ENCODE assay signal across 14 mouse cellular contexts in the genomic region with DNA sequence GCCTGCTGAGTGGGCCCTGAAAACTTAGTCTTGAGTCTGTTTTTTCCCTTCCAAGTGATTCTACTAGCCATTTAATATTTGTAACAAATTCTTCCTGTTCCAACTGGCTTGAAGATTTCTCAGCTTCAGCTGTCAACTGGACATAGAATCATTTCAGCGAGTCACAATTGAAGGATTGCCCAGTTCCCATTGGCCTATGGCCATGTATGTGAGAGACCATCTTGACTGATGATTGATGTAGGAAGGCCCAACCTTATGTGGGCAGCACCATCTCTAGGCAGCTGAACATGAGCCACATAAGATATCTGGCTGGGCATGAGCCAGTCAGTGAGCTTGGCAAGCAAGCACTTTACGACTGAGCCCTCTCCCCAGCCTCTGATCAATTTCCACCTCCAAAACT. TPM values are rescaled to one million over a fixed set of nuclear protein-coding genes. Genes with fewer than 3 reads are reported as not detected.
DNase-seq lines count a peak whose midpoint lies in the region; TF ChIP-seq lines count a peak whose summit lies in the region.
"Had no signal": no experiment of that assay in that cellular context is flagged by ENCODE, and none has a peak within 500 bp of the region (broad histone marks: within the 10 kb centered on the region; RNA-seq: fewer than 3 reads in every experiment).

No protein-coding gene starts in this region.

- no peak overlapping the region for H3K4me3 ChIP-seq in gastrocnemius, adult 2 months
- H3K4me3 ChIP-seq: lung, embryonic 15.5 days; midbrain, embryonic 10.5 days had no signal

- no peak for TF ChIP-seq CTCF in gastrocnemius, adult 2 months (IDR thresholded peaks at IDR 0.05)

- no peak overlapping the region for H3K27ac ChIP-seq in gastrocnemius, adult 2 months
- H3K27ac ChIP-seq: lung, embryonic 15.5 days; midbrain, embryonic 10.5 days had no signal

- intact Hi-C loops in gastrocnemius, postnatal 14 days (cut with DNase I; ENCODE audit: low total_unique reads), result no loop called here
- intact Hi-C loops in gastrocnemius, adult 2 months (cut with DNase I), result no loop called here

- DNase-seq in gastrocnemius, postnatal 14 days, result peak; percentile 11
- DNase-seq in gastrocnemius, adult 2 months, result no peak
- peak; percentile 4 for DNase-seq in lung, postnatal 36 days
- DNase-seq in lung, adult 18-20 months, result no peak
- DNase-seq in brain, embryonic 18.5 days (ENCODE audit: low read depth, low spot score), result peak; percentile 4
- peak; percentile 55 for DNase-seq in heart, postnatal 4 days
- DNase-seq in retina, embryonic 14.5 days (ENCODE audit: low spot score), result no peak
- no peak for DNase-seq in frontal cortex, postnatal 10 days (ENCODE audit: low spot score in 2 of 2)
- DNase-seq: adrenal gland, postnatal 36 days; embryo, embryonic 11 days; kidney, adult 9 months; thymus, adult 18-20 months had no signal

RNA-seq across cellular contexts. Expression of a gene that starts 42.3 kb away (rescaled TPM):
- 1 to 10 TPM; 5.0 to 5.8 TPM for total RNA-seq in gastrocnemius, postnatal 14 days (2021)
- total RNA-seq in gastrocnemius, adult 2 months (2021), result 1 to 10 TPM; 2.2 to 3.3 TPM
- 10 to 100 TPM; 39.2 to 44.0 TPM for total RNA-seq in heart, postnatal 4 days (2021)

Comparison
In these comparisons a context has a peak if more than half of its experiments do, and no peak if none do; other contexts are left out.
1. DNase-seq: peak in gastrocnemius, postnatal 14 days (single experiment), lung, postnatal 36 days (single experiment), brain, embryonic 18.5 days (single experiment) and heart, postnatal 4 days (single experiment); none in gastrocnemius, adult 2 months (single experiment), lung, adult 18-20 months (0 of 2), retina, embryonic 14.5 days (single experiment) and frontal cortex, postnatal 10 days (0 of 2).
2. RNA of a gene that starts 42.3 kb away (total RNA-seq): 39.2 to 44.0 TPM in heart, postnatal 4 days; 5.0 to 5.8 TPM in gastrocnemius, postnatal 14 days and 2.2 to 3.3 TPM in gastrocnemius, adult 2 months; every median in the first group is over 4 times any median in the second.